Mouse (Mus musculus) embryonic facial prominence, embryonic 10.5 days (tissue): Measurements from ENCODE around the gene Pla2g12a. TPM values are rescaled to one million over a fixed set of nuclear protein-coding genes. Genes with fewer than 3 reads are reported as not detected.

ENCODE experiments used
- DNase-seq: peaks from one replicate; pipeline ENCODE4 v3.0.0-alpha.2; 2017; ENCODE audit warnings: low spot score
- H3K27ac ChIP-seq: fragments of 300-500 bp; sonication (generic); replicated peaks from 2 replicates; pipeline ENCODE4 v1.5.1; 2016; ENCODE audit warnings: mild to moderate bottlenecking
- H3K27me3 ChIP-seq: fragments of 300-500 bp; sonication (generic); replicated peaks from 2 replicates; pipeline ENCODE4 v1.6.1; 2016; ENCODE audit warnings: low read depth, mild to moderate bottlenecking; ENCODE audit not compliant: poor library complexity, severe bottlenecking
- H3K36me3 ChIP-seq: fragments of 300-500 bp; sonication (generic); replicated peaks from 2 replicates; pipeline ENCODE4 v1.6.1; 2016; ENCODE audit warnings: mild to moderate bottlenecking, moderate library complexity
- H3K4me1 ChIP-seq: fragments of 300-500 bp; sonication (generic); 2 replicates; pipeline ENCODE4 v1.6.1; 2016
- H3K4me3 ChIP-seq: fragments of 300-500 bp; sonication (generic); 2 replicates; pipeline ENCODE4 v1.5.1; 2016; ENCODE audit warnings: mild to moderate bottlenecking, moderate library complexity
- H3K9me3 ChIP-seq: fragments of 300-500 bp; sonication (generic); 2 replicates; pipeline ENCODE4 v1.6.1; 2016; ENCODE audit warnings: mild to moderate bottlenecking
- WGBS: fragments of 180-500 bp; shearing (Covaris S2); methylation state at CpG from one replicate; pipeline ENCODE4 v1.1.7; 2016; 5-methylcytosine and 5-hydroxymethylcytosine counted together
- polyA plus RNA-seq: library from polyadenylated mRNA; unstranded; fragments of >200 nt; fragmentation: Nextera tagmentation; extraction: Ambion mirVana; gene quantifications from 2 replicates; pipeline ENCODE4 v1.2.1, GENCODE M21; 2016

The Pla2g12a gene
- polyA plus RNA-seq, 1 experiment from 2014 or later: 25.5 TPM

DNA sequence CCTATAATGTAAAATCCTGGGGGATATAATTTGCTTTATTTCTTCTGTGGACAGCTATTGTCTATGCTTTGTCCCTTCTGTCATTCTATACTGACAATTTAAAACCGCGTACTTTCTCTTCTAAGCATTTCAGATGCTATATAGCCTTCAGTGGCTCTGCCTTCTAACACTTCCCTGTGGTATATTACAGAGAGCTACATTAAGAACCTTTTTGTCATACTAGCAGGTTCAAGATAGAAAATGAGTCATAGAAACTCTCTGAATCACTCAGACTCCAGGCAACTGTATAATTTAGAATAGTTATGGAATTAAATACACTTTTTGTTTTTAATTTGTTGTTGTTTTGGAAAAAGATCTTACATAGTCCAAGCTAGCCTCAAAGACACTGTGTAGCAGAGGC is 62.4 kb downstream of the Pla2g12a start:
- H3K27me3 ChIP-seq: no peaks in the 10 kb centered on the region

DNA sequence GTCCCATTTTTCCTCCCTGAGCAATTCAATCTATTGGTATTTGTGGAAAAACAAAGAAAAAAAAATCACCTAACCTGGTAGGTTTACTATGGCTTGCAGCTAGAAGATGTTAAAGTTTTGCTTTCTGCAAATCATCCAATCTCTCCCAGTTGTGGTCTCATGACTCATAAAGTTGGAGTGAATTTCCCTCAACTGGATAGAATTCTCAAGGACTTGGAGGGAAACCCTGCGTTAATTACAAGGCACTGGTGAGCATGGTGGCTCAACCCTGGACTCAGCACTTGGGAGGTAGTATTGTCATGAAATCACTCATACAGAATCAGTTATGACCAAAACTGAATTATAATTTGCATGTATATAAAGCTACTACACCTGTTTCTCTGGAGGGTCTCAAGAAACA is 62.9 kb downstream of the Pla2g12a start:
- DNase-seq: no peak
- H3K27ac ChIP-seq: no peak overlapping the region
- H3K27me3 ChIP-seq: no peaks in the 10 kb centered on the region
- H3K9me3 ChIP-seq: no peaks in the 10 kb centered on the region
- H3K4me1 ChIP-seq: peaks cover 7% of the 10 kb centered on the region
- no peaks in the 10 kb centered on the region for H3K36me3 ChIP-seq
- 94% methylated on average over 1 of the region's 1 CpGs for WGBS
- no peak overlapping the region for H3K4me3 ChIP-seq

More for the DNA sequence above, 62.4 kb downstream of the Pla2g12a start:
- H3K4me3 ChIP-seq: no peak overlapping the region
- WGBS: 91% methylated on average over 2 of the region's 2 CpGs
- H3K36me3 ChIP-seq: no peaks in the 10 kb centered on the region
- H3K4me1 ChIP-seq: peaks cover 7% of the 10 kb centered on the region
- DNase-seq: no peak
- H3K27ac ChIP-seq: no peak overlapping the region
- no peaks in the 10 kb centered on the region for H3K9me3 ChIP-seq

DNA sequence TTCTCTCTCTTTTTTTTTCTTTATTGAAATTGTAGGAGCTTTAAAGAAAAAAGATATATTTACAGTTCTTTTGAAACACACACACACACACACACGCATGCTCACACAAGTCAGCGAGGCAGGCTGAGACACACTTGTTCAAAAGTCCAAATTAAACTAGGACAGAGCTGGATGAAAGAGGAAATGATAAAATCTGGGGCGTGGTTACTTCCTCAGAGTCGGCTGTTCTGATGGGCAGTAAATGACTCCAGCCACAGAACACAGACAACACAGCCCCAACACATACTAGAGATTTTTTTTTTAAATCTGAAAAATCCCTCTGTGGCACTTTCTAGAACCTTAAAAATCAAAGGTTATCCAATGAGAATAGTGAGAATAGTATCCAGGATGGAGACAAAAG is 65.4 kb downstream of the Pla2g12a start:
- H3K4me1 ChIP-seq: no peaks in the 10 kb centered on the region
- no peaks in the 10 kb centered on the region for H3K27me3 ChIP-seq
- no peak for DNase-seq
- WGBS: 79% methylated on average over 4 of the region's 4 CpGs
- H3K9me3 ChIP-seq: no peaks in the 10 kb centered on the region
- no peak overlapping the region for H3K4me3 ChIP-seq
- no peak overlapping the region for H3K27ac ChIP-seq
- no peaks in the 10 kb centered on the region for H3K36me3 ChIP-seq

Other genes with a start within 250 kb of the Pla2g12a start
- 1.5 TPM in 2 replicates for gene Egf, start 123.3 kb upstream of the Pla2g12a start, polyA plus RNA-seq
- gene Lrit3, start 74.6 kb upstream of the Pla2g12a start, polyA plus RNA-seq: not detected in 2 replicates
- gene Rrh, start 56.0 kb upstream of the Pla2g12a start, polyA plus RNA-seq: 0.27 and 0.43 TPM in 2 replicates
- 109 TPM in 2 replicates for gene Gar1, start 47.2 kb upstream of the Pla2g12a start, polyA plus RNA-seq
- gene Cfi, start 42.7 kb upstream of the Pla2g12a start, polyA plus RNA-seq: 0.39 and 0.59 TPM in 2 replicates
- 96.0 and 106 TPM in 2 replicates for gene Casp6, start 22.8 kb downstream of the Pla2g12a start, polyA plus RNA-seq
- 1.2 and 1.4 TPM in 2 replicates for gene Mcub, start 91.6 kb downstream of the Pla2g12a start, polyA plus RNA-seq
- 37.7 and 42.0 TPM in 2 replicates for gene Sec24b, start 182.9 kb downstream of the Pla2g12a start, polyA plus RNA-seq